ENCODE assay signal across 8 mouse cellular contexts in genomic region chr4:35065075-35065838, GRCm38 (mm10).
DNase-seq lines count a peak whose midpoint lies in the region; ATAC-seq lines count a peak whose summit lies in the region.

No protein-coding gene starts in this region.

- no peaks in the 10 kb centered on the region for H3K4me1 ChIP-seq in heart, embryonic 11.5 days (ENCODE audit: control insufficient read depth, insufficient read depth, low read length)
- peaks cover 27% of the 10 kb centered on the region for H3K4me1 ChIP-seq in intestine, embryonic 14.5 days (replicated peaks; ENCODE audit: control insufficient read depth, insufficient read depth, low read length)
- H3K4me1 ChIP-seq in midbrain, embryonic 13.5 days (replicated peaks), result peaks cover 17% of the 10 kb centered on the region; the same call in 1 of the 2 replicates

- 48% methylated on average over 15 of the region's 15 CpGs for WGBS in heart, embryonic 11.5 days (ENCODE audit: insufficient replicate concordance)
- 38% methylated on average over 15 of the region's 15 CpGs for WGBS in intestine, embryonic 14.5 days
- 59% methylated on average over 15 of the region's 15 CpGs for WGBS in midbrain, embryonic 13.5 days

- DNase-seq in heart, postnatal 4 days, result peak; percentile 23
- peak; percentile 34 for DNase-seq in embryo, embryonic 10.5 days (ENCODE audit: low spot score)
- no peak for DNase-seq in intestine, embryonic 14.5 days (ENCODE audit: low spot score)
- no peak for DNase-seq in urinary bladder, postnatal 25 days (ENCODE audit: low spot score)
- no peak for DNase-seq in right cerebral cortex, postnatal 4 days
- DNase-seq in testis, postnatal 10 days (ENCODE audit: low spot score), result no peak

- no peak overlapping the region for H3K27ac ChIP-seq in heart, embryonic 11.5 days (ENCODE audit: low read depth, low read length)
- no peak overlapping the region for H3K27ac ChIP-seq in intestine, embryonic 14.5 days (ENCODE audit: low read depth)
- H3K27ac ChIP-seq in midbrain, embryonic 13.5 days, result 0 out of 2 replicates have a peak overlapping the region, but pooled peaks have one; percentile 14

- no peak overlapping the region for H3K9ac ChIP-seq in heart, embryonic 11.5 days (ENCODE audit: low read depth, low read length)
- no peak overlapping the region for H3K9ac ChIP-seq in intestine, embryonic 14.5 days (ENCODE audit: low read length)
- no peak overlapping the region for H3K9ac ChIP-seq in midbrain, embryonic 13.5 days (replicated peaks)

- H3K27me3 ChIP-seq in heart, embryonic 11.5 days (ENCODE audit: control insufficient read depth, insufficient read depth, low read length), result no peaks in the 10 kb centered on the region
- H3K27me3 ChIP-seq in intestine, embryonic 14.5 days (replicated peaks; ENCODE audit: control insufficient read depth, insufficient read depth, low read length), result no peaks in the 10 kb centered on the region
- no peaks in the 10 kb centered on the region for H3K27me3 ChIP-seq in midbrain, embryonic 13.5 days

- H3K9me3 ChIP-seq in heart, embryonic 11.5 days (replicated peaks; ENCODE audit: control insufficient read depth, low read length), result no peaks in the 10 kb centered on the region
- no peaks in the 10 kb centered on the region for H3K9me3 ChIP-seq in intestine, embryonic 14.5 days (ENCODE audit: control insufficient read depth, low read length)
- no peaks in the 10 kb centered on the region for H3K9me3 ChIP-seq in midbrain, embryonic 13.5 days

- ATAC-seq in heart, embryonic 11.5 days (replicated peaks; ENCODE audit: insufficient number of reproducible peaks, low FRiP score, low TSS enrichment), result no peak
- peak; percentile 53; the same call in 1 of the 2 replicates for ATAC-seq in intestine, embryonic 14.5 days (replicated peaks; ENCODE audit: low FRiP score, low TSS enrichment, low read depth)
- peak; percentile 71 for ATAC-seq in midbrain, embryonic 13.5 days

- H3K4me2 ChIP-seq in heart, embryonic 11.5 days, result no peak overlapping the region
- H3K4me2 ChIP-seq in intestine, embryonic 14.5 days (ENCODE audit: low read length), result no peak overlapping the region
- H3K4me2 ChIP-seq in midbrain, embryonic 13.5 days (replicated peaks), result no peak overlapping the region

- H3K4me3 ChIP-seq in heart, embryonic 11.5 days (ENCODE audit: low read depth, low read length), result no peak overlapping the region
- no peak overlapping the region for H3K4me3 ChIP-seq in intestine, embryonic 14.5 days (ENCODE audit: low read depth, low read length)
- no peak overlapping the region for H3K4me3 ChIP-seq in midbrain, embryonic 13.5 days (replicated peaks)

- H3K36me3 ChIP-seq in heart, embryonic 11.5 days (ENCODE audit: control insufficient read depth, insufficient read depth, low read length), result no peaks in the 10 kb centered on the region
- no peaks in the 10 kb centered on the region for H3K36me3 ChIP-seq in intestine, embryonic 14.5 days (ENCODE audit: control insufficient read depth, insufficient read depth, low read length)
- H3K36me3 ChIP-seq in midbrain, embryonic 13.5 days, result no peaks in the 10 kb centered on the region

Comparison
In these comparisons a context has a peak if more than half of its experiments do, and no peak if none do; other contexts are left out.
1. DNase-seq: peak in heart, postnatal 4 days (single experiment) and embryo, embryonic 10.5 days (single experiment); none in intestine, embryonic 14.5 days (single experiment), urinary bladder, postnatal 25 days (single experiment), right cerebral cortex, postnatal 4 days (single experiment) and testis, postnatal 10 days (single experiment).